Mouse (Mus musculus): Measurements from ENCODE around the gene Cmtm3. TPM values are rescaled to one million over a fixed set of nuclear protein-coding genes. Genes with fewer than 3 reads are reported as not detected.

The Cmtm3 gene
- total and polyA plus RNA-seq, 2 experiments from 2014 or later = 23.1 to 42.6 TPM

- TF ChIP-seq CTCF (IDR thresholded peaks at IDR 0.05; ENCODE audit: low read depth) = peak; percentile 37
- H3K9ac ChIP-seq (replicated peaks; ENCODE audit: low read length) = no peak overlapping the region
- H3K4me1 ChIP-seq (ENCODE audit: insufficient read depth, low read length) = no peaks in the 10 kb centered on the region
- no peaks in the 10 kb centered on the region for H3K9me3 ChIP-seq (ENCODE audit: low read length)
- no peaks in the 10 kb centered on the region for H3K27me3 ChIP-seq (ENCODE audit: insufficient read depth, low read length)
- no peak overlapping the region for H3K4me3 ChIP-seq (ENCODE audit: low read length)
- H3K36me3 ChIP-seq (ENCODE audit: insufficient read depth, low read length) = no peaks in the 10 kb centered on the region
- DNase-seq (ENCODE audit: low spot score) (no peak), ATAC-seq (no peak)
- H3K4me2 ChIP-seq (ENCODE audit: low read depth, low read length) = no peak overlapping the region
- no peak overlapping the region for H3K27ac ChIP-seq
- 58% methylated on average over 3 of the region's 3 CpGs for WGBS
Observed at GRCm38 (mm10) chr8:104337890-104338289, 1.3 kb upstream of the Cmtm3 start.

- H3K36me3 ChIP-seq (ENCODE audit: insufficient read depth, low read length) = no peaks in the 10 kb centered on the region
- H3K9me3 ChIP-seq (ENCODE audit: low read length) = no peaks in the 10 kb centered on the region
- peak overlapping the region; percentile 79; the same call in 1 of the 2 replicates for H3K27ac ChIP-seq
- no peak; the same call in 1 of the 2 replicates for ATAC-seq
- no peak for DNase-seq (ENCODE audit: low spot score)
- H3K9ac ChIP-seq (replicated peaks; ENCODE audit: low read length) = peak overlapping the region; percentile 70
- peak overlapping the region; percentile 60 for H3K4me3 ChIP-seq (ENCODE audit: low read length)
- TF ChIP-seq CTCF (IDR thresholded peaks at IDR 0.05; ENCODE audit: low read depth) = no peak
- peak overlapping the region; percentile 92 for H3K4me2 ChIP-seq (ENCODE audit: low read depth, low read length)
- no peaks in the 10 kb centered on the region for H3K27me3 ChIP-seq (ENCODE audit: insufficient read depth, low read length)
- no peaks in the 10 kb centered on the region for H3K4me1 ChIP-seq (ENCODE audit: insufficient read depth, low read length)
- under 1% methylated on average over 6 of the region's 6 CpGs for WGBS
Observed at GRCm38 (mm10) chr8:104339983-104340232, 698 bp downstream of the Cmtm3 start.

GRCm38 (mm10) chr8:104340233-104341105 lies 1.3 kb downstream of the Cmtm3 start:
- peak overlapping the region; percentile 60 for H3K4me3 ChIP-seq (ENCODE audit: low read length)
- H3K9me3 ChIP-seq (ENCODE audit: low read length) = no peaks in the 10 kb centered on the region
- under 1% methylated on average over 48 of the region's 54 CpGs for WGBS
- H3K27ac ChIP-seq = peak overlapping the region; percentile 79
- H3K4me2 ChIP-seq (ENCODE audit: low read depth, low read length) = peak overlapping the region; percentile 92
- DNase-seq (ENCODE audit: low spot score) = peak; percentile 78
- no peaks in the 10 kb centered on the region for H3K27me3 ChIP-seq (ENCODE audit: insufficient read depth, low read length)
- TF ChIP-seq CTCF (IDR thresholded peaks at IDR 0.05; ENCODE audit: low read depth) = peak; percentile 74
- H3K4me1 ChIP-seq (ENCODE audit: insufficient read depth, low read length) = no peaks in the 10 kb centered on the region
- H3K36me3 ChIP-seq (ENCODE audit: insufficient read depth, low read length) = no peaks in the 10 kb centered on the region
- peak overlapping the region; percentile 70 for H3K9ac ChIP-seq (replicated peaks; ENCODE audit: low read length)
- peak; percentile 82 for ATAC-seq

- Histone ChIP-seq H3K27me3 (ENCODE audit: insufficient read depth, low read length) (no peaks in the 10 kb centered on the region), H3K9ac (replicated peaks; ENCODE audit: low read length) (peak overlapping the region; percentile 70), H3K4me3 (ENCODE audit: low read length) (peak overlapping the region; percentile 60), H3K36me3 (ENCODE audit: insufficient read depth, low read length) (no peaks in the 10 kb centered on the region), H3K9me3 (ENCODE audit: low read length) (no peaks in the 10 kb centered on the region), H3K27ac (peak overlapping the region; percentile 79), H3K4me2 (ENCODE audit: low read depth, low read length) (peak overlapping the region; percentile 92), H3K4me1 (ENCODE audit: insufficient read depth, low read length) (no peaks in the 10 kb centered on the region)
- no peak for TF ChIP-seq CTCF (IDR thresholded peaks at IDR 0.05; ENCODE audit: low read depth)
- WGBS = 1% methylated on average over 23 of the region's 24 CpGs
- ATAC-seq (peak; percentile 68), DNase-seq (ENCODE audit: low spot score) (peak; percentile 85)
Observed at GRCm38 (mm10) chr8:104341106-104341561, 1.9 kb downstream of the Cmtm3 start.

GRCm38 (mm10) chr8:104341678-104342077 lies 2.5 kb downstream of the Cmtm3 start:
- H3K4me2 ChIP-seq (ENCODE audit: low read depth, low read length) = peak overlapping the region; percentile 92
- H3K9me3 ChIP-seq (ENCODE audit: low read length) = no peaks in the 10 kb centered on the region
- no peak overlapping the region; the same call in 1 of the 2 replicates for H3K9ac ChIP-seq (replicated peaks; ENCODE audit: low read length)
- peak overlapping the region; percentile 60; the same call in 1 of the 2 replicates for H3K4me3 ChIP-seq (ENCODE audit: low read length)
- TF ChIP-seq CTCF (IDR thresholded peaks at IDR 0.05; ENCODE audit: low read depth) = no peak
- no peaks in the 10 kb centered on the region for H3K27me3 ChIP-seq (ENCODE audit: insufficient read depth, low read length)
- 48% methylated on average over 6 of the region's 6 CpGs for WGBS
- H3K4me1 ChIP-seq (ENCODE audit: insufficient read depth, low read length) = no peaks in the 10 kb centered on the region
- no peak for ATAC-seq
- peak overlapping the region; percentile 48; the same call in 1 of the 2 replicates for H3K27ac ChIP-seq
- H3K36me3 ChIP-seq (ENCODE audit: insufficient read depth, low read length) = no peaks in the 10 kb centered on the region
- no peak for DNase-seq (ENCODE audit: low spot score)

GRCm38 (mm10) chr8:104342426-104342825 lies 3.2 kb downstream of the Cmtm3 start:
- H3K27me3 ChIP-seq (ENCODE audit: insufficient read depth, low read length) = no peaks in the 10 kb centered on the region
- H3K4me1 ChIP-seq (ENCODE audit: insufficient read depth, low read length) = no peaks in the 10 kb centered on the region
- TF ChIP-seq CTCF (IDR thresholded peaks at IDR 0.05; ENCODE audit: low read depth) = no peak
- no peak overlapping the region for H3K4me2 ChIP-seq (ENCODE audit: low read depth, low read length)
- DNase-seq (ENCODE audit: low spot score) (no peak), ATAC-seq (no peak)
- no peak overlapping the region for H3K27ac ChIP-seq
- WGBS = 88% methylated on average over 5 of the region's 5 CpGs
- H3K9me3 ChIP-seq (ENCODE audit: low read length) = no peaks in the 10 kb centered on the region
- H3K36me3 ChIP-seq (ENCODE audit: insufficient read depth, low read length) = no peaks in the 10 kb centered on the region; the same call in 1 of the 2 replicates
- H3K9ac ChIP-seq (replicated peaks; ENCODE audit: low read length) = no peak overlapping the region
- H3K4me3 ChIP-seq (ENCODE audit: low read length) = no peak overlapping the region

- whole genome bisulfite sequencing = 20% methylated on average over 7 of the region's 7 CpGs
- no peaks in the 10 kb centered on the region for H3K4me1 ChIP-seq (ENCODE audit: insufficient read depth, low read length)
- H3K36me3 ChIP-seq (ENCODE audit: insufficient read depth, low read length) = no peaks in the 10 kb centered on the region; the same call in 1 of the 2 replicates
- H3K4me3 ChIP-seq (ENCODE audit: low read length) = no peak overlapping the region
- DNase-seq (ENCODE audit: low spot score) = peak; percentile 92
- H3K27ac ChIP-seq = no peak overlapping the region
- no peaks in the 10 kb centered on the region for H3K27me3 ChIP-seq (ENCODE audit: insufficient read depth, low read length)
- H3K4me2 ChIP-seq (ENCODE audit: low read depth, low read length) = no peak overlapping the region
- peak; percentile 57 for ATAC-seq
- no peak overlapping the region for H3K9ac ChIP-seq (replicated peaks; ENCODE audit: low read length)
- H3K9me3 ChIP-seq (ENCODE audit: low read length) = no peaks in the 10 kb centered on the region
- TF ChIP-seq CTCF (IDR thresholded peaks at IDR 0.05; ENCODE audit: low read depth) = peak; percentile 98
Observed at GRCm38 (mm10) chr8:104343957-104344356, 4.7 kb downstream of the Cmtm3 start.
